Mouse (Mus musculus): ENCODE data around the gene Ano6. TPM values are rescaled to one million over a fixed set of nuclear protein-coding genes. Genes with fewer than 3 reads are reported as not detected.

Gene Ano6
- total RNA-seq, 2 experiments from 2014 or later, result 26.9 to 32.4 TPM

DNA sequence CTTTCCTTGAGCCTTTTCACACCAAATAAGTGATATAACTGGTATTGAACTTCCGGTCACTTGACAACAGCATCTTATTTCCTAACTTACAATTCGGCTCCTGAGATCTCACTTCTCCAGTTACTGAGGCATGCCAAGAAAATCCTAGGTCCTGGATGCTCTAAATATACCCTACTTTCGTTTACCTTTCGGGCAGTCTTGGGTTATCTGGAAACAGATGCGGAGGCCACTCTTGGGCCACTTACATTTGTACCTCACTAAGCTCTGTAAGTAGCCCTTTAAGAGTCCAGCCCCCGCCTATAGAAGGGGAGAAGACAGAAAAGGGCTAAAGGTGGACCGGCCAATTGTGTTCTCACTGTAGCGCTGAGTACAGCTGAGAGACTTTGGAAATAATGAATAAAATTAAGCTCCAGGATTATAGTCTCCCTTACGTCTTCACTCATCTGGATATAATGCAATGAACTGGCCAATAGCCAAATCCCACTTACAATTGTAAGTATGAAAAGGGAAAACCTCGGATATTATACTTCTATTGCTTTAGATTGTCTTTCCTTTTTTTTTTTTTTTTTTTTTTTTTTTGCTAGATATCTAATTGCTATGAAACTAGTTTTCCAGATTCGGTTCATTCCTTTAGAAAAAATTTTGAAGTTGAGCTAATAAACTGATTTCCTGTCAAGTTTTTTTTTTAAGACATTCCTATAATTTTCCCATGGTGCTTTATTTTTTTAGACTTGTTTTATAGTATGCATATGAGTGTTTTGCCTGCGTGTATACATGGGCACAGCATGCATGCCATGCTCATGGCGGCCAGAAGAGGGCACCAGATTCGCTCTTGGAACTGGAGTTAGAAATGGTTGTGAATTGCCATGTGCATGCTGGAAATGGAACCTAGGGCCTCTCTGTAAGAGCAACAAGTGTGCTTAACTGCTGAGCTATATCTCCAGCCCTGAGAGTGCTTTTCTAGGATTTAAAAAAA is 17.5 kb upstream of the Ano6 start:
- TF ChIP-seq CTCF (conservative IDR thresholded peaks at IDR 0.05), result peak; percentile 90
- Histone ChIP-seq H3K27ac (no peak overlapping the region), H3K4me3 (no peak overlapping the region)
- DNase-seq (ENCODE audit: low spot score in 2 of 2), result peak in 1 of 2 experiments; percentile 63

DNA sequence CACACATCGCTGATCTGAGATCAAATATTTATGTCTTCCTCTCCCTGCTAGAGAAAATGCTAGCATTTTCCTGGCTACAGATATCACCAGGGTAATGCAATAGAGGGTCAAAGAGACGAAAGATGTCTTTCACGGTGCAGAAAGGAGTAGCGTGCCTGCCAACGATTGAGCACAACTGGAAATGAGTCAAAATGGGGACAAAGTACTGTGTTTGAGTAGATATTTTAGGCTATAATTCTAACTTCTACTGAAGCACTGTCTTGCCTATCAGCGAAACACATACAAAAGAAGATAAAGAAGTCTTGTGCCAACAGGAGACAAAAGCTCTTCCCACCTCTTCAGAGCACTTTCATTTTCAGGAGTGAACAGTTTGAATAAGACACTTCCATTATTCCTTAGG is 16.4 kb upstream of the Ano6 start:
- H3K27ac ChIP-seq, result no peak overlapping the region
- TF ChIP-seq CTCF (conservative IDR thresholded peaks at IDR 0.05), result no peak
- DNase-seq (ENCODE audit: low spot score in 2 of 2), result no peak
- no peak overlapping the region; the same call in 1 of the 2 replicates for H3K4me3 ChIP-seq

DNA sequence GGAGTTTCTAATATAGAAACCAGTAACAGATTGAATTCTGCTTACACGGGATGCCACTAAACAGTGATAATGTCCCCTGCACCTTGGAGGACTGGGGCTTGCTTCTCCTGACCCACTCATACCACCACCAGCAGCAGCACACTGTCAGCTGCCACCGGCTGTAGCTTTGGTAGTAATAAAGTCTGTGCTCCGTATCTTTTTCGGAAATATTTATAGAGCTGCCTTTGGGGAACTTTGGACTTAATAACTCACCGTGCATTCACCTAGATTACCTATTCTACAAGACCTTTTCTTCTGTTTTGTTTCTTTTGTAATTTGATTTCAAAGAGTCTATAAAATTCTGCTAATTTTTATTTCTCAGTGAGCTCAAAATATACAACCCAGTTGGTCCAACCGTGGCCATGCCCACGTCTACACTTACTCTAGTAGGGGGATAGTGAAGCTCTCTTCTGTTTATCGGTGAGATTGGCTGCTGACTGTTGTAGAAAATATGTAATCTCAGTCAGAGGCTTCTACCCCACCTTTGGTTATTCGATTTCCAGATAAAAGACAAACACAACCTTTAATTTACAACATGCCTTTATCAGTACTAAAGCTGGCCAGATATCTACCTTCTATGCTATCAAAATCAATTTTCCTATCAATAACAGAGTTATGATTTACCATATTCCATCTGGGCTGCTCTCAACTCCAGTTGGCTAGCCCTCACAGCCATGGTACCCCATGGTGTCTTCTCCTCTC is 15.8 kb upstream of the Ano6 start:
- no peak for TF ChIP-seq CTCF (conservative IDR thresholded peaks at IDR 0.05)
- Histone ChIP-seq H3K4me3 (no peak overlapping the region), H3K27ac (no peak overlapping the region)
- no peak for DNase-seq (ENCODE audit: low spot score in 2 of 2)

DNA sequence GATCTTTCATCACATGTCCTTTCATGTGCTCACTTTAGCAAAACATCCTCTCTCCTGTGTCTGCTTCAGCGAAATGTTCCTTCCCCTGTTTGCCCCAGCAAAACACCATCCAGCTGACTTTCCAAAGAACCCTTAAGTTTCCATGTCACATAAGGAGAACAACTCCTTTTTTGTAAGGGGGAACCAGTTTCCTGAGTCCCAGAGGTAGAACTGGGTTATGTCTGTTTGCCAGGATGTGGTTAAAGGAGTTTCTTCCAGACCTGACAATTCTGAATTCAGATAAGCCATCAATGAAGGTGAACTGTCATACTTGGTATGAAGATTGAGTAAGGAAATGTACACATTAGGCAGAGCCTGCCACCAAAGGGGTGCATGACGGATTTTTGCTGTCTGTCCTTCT is 12.9 kb upstream of the Ano6 start:
- no peak for TF ChIP-seq CTCF (conservative IDR thresholded peaks at IDR 0.05)
- DNase-seq (ENCODE audit: low spot score in 2 of 2), result no peak
- Histone ChIP-seq H3K4me3 (no peak overlapping the region), H3K27ac (no peak overlapping the region)

DNA sequence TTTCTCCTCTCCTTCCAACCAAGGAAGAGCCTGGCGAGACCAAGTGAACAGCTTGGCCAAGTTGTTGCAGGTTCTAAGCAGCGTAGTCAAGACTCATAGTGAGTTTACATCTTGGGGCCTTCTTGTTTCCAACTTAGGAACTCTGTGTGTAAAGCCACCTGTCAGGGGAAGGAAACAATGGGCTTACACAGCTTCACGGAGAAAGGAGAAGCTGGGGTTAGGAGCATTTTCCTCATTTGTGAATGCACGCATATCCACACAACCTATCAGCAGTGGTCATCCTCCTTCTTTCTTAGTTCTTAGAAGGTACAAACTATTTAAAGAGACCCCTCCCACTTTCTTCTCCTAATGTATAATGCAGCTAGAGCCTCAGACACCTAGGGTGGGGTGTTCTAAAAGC is 11.9 kb upstream of the Ano6 start:
- no peak for DNase-seq (ENCODE audit: low spot score in 2 of 2)
- no peak for TF ChIP-seq CTCF (conservative IDR thresholded peaks at IDR 0.05)
- Histone ChIP-seq H3K27ac (no peak overlapping the region), H3K4me3 (no peak overlapping the region)

DNA sequence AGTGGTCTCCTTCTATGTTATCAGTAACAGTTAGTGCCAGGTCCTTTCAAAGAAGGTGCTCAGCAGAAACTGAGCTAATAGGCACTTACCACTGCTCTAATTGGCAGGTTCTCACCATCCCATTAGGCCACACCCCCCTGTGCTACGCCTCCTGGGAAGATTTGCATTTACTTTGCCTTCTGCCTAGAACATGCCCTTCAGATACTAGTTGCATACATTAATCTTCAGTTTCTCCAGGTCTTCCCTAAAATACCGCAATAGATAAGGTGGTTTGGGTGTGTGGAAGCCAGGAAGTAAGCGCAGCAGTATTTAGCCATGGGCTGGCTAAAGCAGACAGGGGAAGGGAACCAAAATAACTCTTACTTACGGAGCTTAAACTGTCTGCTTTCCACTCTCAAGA is 4.0 kb upstream of the Ano6 start:
- TF ChIP-seq CTCF (conservative IDR thresholded peaks at IDR 0.05), result no peak
- no peak overlapping the region for H3K27ac ChIP-seq
- DNase-seq (ENCODE audit: low spot score in 2 of 2), result no peak
- no peak overlapping the region for H3K4me3 ChIP-seq

DNA sequence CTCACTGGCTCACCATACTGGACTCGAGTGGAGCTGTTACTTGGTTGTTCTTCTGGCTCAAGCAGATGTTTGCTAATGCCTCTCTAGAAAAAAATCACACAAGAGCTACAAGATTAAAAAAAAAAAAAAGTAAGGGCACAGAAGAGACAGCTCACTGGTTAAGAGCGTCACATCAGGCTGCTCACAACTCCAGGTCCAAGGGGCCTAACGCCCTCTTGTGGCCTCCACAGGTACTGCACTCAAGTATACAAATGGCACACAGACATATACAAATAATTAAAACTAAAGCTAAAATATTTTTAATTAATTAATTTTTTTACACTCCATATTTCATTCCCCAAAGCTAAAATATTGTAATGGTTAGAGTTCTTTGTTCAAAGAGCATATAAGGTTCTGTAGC is 3.1 kb upstream of the Ano6 start:
- no peak overlapping the region for H3K27ac ChIP-seq

DNA sequence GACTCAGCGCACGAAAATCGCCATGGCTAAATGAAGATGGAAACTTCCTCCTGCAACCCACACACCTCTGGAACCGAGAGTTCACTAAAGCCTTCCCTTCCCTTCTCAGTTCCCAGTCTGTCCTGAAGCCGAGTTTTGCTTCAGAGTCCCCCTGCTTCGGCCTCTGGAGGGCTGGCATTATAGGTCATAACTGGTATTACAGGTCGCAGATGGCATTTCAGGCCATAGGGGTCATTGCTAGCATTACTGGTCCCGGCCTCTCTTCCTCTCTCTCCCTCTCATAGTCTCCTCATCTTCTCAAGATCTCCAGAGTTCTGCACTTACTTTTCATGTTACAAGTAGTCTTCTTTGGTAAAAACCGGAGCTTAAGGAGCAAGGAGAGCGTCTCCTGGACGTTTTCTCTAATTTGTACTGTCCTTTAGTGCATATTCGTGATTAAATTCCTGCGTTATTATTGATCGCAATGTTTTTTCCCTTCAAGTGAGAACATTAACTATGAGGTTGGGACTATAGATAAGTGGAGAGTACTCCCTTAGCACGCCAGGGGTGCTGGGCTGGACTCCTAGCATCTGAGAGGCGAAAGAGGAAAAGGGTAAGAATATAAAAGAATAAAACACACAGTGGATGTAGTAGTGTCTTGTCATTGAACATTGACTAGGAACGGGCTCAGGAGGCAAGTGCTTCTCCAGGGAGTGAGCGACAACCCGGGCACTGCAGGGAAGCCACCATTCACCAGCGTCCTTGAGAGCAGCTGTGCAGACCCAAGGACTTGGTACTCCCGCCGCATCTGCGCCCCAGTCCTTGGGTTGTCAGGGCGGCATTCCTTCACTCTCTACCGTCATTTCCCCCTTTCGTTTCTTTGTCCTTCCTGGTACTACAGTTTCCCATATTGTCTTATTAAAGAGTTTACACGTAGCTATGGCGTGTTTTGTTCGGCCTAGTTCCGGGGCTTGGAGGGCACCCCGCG is 798 bp upstream of the Ano6 start:
- peak in 1 of 2 experiments; percentile 15 for DNase-seq (ENCODE audit: low spot score in 2 of 2)
- no peak; the same call in 1 of the 2 replicates for TF ChIP-seq CTCF (conservative IDR thresholded peaks at IDR 0.05)
- H3K4me3 ChIP-seq, result peak overlapping the region; percentile 90

More for the DNA sequence above, 3.1 kb upstream of the Ano6 start:
- DNase-seq (ENCODE audit: low spot score in 2 of 2), result no peak
- no peak overlapping the region for H3K4me3 ChIP-seq
- peak; percentile 75 for TF ChIP-seq CTCF (conservative IDR thresholded peaks at IDR 0.05)

DNA sequence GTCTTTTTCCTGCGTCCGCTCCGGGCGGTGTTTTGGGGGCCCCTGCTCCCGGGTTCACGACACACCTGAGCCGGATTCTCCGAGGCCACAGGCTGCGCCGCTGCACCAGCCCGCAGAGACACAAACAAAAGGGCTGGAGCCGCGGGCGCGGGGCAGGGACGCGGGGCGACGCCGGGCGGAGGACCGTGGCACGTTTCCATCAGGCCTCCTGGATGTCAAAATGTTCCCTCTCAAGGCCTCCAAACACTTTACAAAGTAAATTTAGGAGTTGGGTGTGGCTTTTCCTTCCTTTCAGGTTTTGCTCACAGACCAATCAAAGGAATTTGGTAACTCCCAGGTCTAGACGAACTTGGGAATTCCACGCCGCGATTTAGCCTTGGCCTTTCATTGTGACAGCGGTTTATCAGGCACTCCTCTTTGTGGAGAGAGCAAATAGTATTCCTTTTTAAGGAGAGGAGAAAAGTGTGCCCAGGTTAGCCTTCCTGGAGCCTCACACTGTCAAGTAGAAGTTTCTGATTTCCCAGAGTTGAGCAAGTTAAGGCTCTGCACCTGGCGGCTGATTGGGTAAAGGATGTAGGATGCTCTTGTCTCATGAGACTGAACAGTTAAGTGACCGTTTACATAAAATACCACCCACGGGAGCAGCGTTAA is 623 bp downstream of the Ano6 start:
- H3K27ac ChIP-seq, result peak overlapping the region; percentile 89
- peak in 1 of 2 experiments; percentile 13 for DNase-seq (ENCODE audit: low spot score in 2 of 2)

More for the DNA sequence above, 798 bp upstream of the Ano6 start:
- H3K27ac ChIP-seq, result peak overlapping the region; percentile 89

DNA sequence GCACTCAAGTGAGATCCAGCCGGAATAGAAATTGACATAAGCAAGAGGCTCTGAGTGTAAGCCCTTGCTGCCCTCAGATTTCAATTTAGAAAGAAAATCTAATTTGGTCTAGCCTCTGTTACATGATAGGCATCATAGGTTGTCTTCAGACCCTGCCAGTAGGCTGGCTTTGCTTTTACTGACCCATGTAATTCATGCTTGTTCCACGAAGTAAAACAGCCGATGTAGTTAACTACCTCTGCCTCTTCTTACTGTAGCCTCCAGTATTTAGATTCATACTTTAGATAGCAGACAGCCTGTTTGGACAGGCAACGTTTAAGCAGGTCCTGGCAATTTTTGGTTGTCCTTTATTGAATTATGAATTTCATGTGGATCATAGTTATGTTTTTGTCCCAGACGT is 1.2 kb downstream of the Ano6 start:
- Histone ChIP-seq H3K27ac (peak overlapping the region; percentile 25; the same call in 1 of the 2 replicates), H3K4me3 (peak overlapping the region; percentile 90)
- TF ChIP-seq CTCF (conservative IDR thresholded peaks at IDR 0.05), result no peak
- no peak for DNase-seq (ENCODE audit: low spot score in 2 of 2)

More for the DNA sequence above, 623 bp downstream of the Ano6 start:
- peak overlapping the region; percentile 90 for H3K4me3 ChIP-seq
- TF ChIP-seq CTCF (conservative IDR thresholded peaks at IDR 0.05), result no peak
